Mouse (Mus musculus) thymus, adult 2 months (tissue): Measurements from ENCODE around the gene Slc41a2. TPM values are rescaled to one million over a fixed set of nuclear protein-coding genes. Genes with fewer than 3 reads are reported as not detected.

Source experiments
- DNase-seq: peaks from one replicate; pipeline ENCODE4 v3.0.0; 2021
- H3K27ac ChIP-seq: fragments of 200-500 bp; 2 replicates; pipeline ENCODE4 v1.5.1; 2012; ENCODE audit warnings: low read length, control low read depth; ENCODE audit not compliant: control insufficient read depth, insufficient read depth
- H3K27me3 ChIP-seq: fragments of 200-500 bp; 2 replicates; pipeline ENCODE4 v1.6.1; 2012; ENCODE audit warnings: mild to moderate bottlenecking, low read length, moderate library complexity, mixed read lengths; ENCODE audit not compliant: control insufficient read depth, insufficient read depth
- H3K36me3 ChIP-seq: fragments of 200-500 bp; 2 replicates; pipeline ENCODE4 v1.6.1; 2012; ENCODE audit warnings: mild to moderate bottlenecking, low read length, moderate library complexity; ENCODE audit not compliant: control insufficient read depth, insufficient read depth
- H3K4me1 ChIP-seq: fragments of 200-500 bp; replicated peaks from 2 replicates; pipeline ENCODE4 v1.6.1; 2012; ENCODE audit warnings: low read length; ENCODE audit not compliant: control insufficient read depth, insufficient read depth
- H3K4me3 ChIP-seq: fragments of 200-500 bp; 2 replicates; pipeline ENCODE4 v1.5.1; 2012; ENCODE audit warnings: mild to moderate bottlenecking, low read length, control low read depth, moderate library complexity; ENCODE audit not compliant: control insufficient read depth, insufficient read depth
- CTCF ChIP-seq: fragments of 200-500 bp; IDR thresholded peaks from 2 replicates; pipeline ENCODE4 v1.5.1; 2012; ENCODE audit warnings: mild to moderate bottlenecking, control low read depth, low read length, moderate library complexity, borderline replicate concordance; ENCODE audit not compliant: control insufficient read depth, poor library complexity, insufficient read depth; ENCODE audit errors: extremely low read depth
- POLR2A ChIP-seq: fragments of 200-500 bp; IDR thresholded peaks from 2 replicates; pipeline ENCODE4 v1.6.1; 2012; ENCODE audit warnings: mild to moderate bottlenecking, low read length, control low read depth, moderate library complexity; ENCODE audit not compliant: control insufficient read depth, poor library complexity, insufficient read depth; ENCODE audit errors: extremely low read depth
- WGBS: fragments of 180-500 bp; shearing (Covaris S2); methylation state at CpG from one replicate; pipeline ENCODE4 v1.1.7; 2018; 5-methylcytosine and 5-hydroxymethylcytosine counted together
- polyA plus RNA-seq: library from polyadenylated mRNA; depleted of rRNA; stranded (reverse); fragments of >200 nt; gene quantifications from 2 replicates; pipeline ENCODE4 v1.2.3, GENCODE M21; 2012

The Slc41a2 gene
- polyA plus RNA-seq, 1 experiment: 0.97 TPM

GRCm38 (mm10) chr10:83228626-83229025 is 109.1 kb downstream of the Slc41a2 start:
- Histone ChIP-seq H3K27ac (no peak overlapping the region), H3K4me3 (no peak overlapping the region), H3K4me1 (no peaks in the 10 kb centered on the region), H3K36me3 (no peaks in the 10 kb centered on the region), H3K27me3 (no peaks in the 10 kb centered on the region)
- WGBS: 86% methylated on average over 4 of the region's 4 CpGs
- DNase-seq: no peak
- TF ChIP-seq CTCF (no peak), POLR2A (no peak)

DNA sequence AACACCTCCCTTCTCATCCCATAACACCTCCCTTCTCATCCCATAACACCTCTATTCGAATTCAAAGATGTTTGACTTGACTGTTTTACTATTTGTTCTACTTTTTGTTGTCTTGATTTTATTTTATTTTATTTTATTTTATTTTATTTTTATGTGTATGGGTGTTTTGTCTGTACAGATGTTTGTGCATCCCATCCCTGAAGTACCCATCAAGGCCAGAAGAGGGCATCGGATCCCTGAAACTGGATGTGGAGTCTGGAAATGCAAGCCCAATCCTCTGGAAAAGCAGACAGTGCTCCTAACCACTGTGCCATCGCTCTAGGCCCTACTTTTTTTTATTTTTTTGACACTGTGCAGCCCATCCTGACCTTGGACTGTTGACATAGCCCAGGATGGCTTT is 112.7 kb downstream of the Slc41a2 start:
- TF ChIP-seq POLR2A (no peak), CTCF (no peak)
- Histone ChIP-seq H3K27me3 (no peaks in the 10 kb centered on the region), H3K4me3 (no peak overlapping the region), H3K27ac (no peak overlapping the region), H3K36me3 (no peaks in the 10 kb centered on the region), H3K4me1 (no peaks in the 10 kb centered on the region)
- peak; percentile 8 for DNase-seq
- WGBS: 90% methylated on average over 3 of the region's 3 CpGs

DNA sequence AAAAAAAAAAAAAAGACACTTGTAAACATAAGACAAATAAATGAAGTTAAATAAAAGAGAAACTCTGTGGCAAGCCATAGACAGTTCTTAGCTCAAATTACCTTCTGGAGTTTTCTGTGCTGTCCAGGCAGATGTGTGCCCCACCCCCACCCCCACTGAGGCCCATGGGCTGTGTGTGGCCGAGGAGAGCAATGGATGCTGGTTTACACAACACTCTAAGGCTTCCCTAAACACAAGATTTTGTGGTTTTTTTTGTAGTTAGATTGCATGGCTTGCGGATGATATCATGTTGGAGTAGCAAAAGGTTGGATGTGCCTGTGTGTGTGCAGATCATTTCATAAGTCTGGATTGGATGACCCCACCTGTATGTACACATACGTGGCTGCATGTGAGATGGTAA is 116.8 kb downstream of the Slc41a2 start:
- 87% methylated on average over 3 of the region's 3 CpGs for WGBS
- H3K27me3 ChIP-seq: no peaks in the 10 kb centered on the region
- H3K4me3 ChIP-seq: no peak overlapping the region
- no peaks in the 10 kb centered on the region for H3K36me3 ChIP-seq
- no peaks in the 10 kb centered on the region for H3K4me1 ChIP-seq
- H3K27ac ChIP-seq: no peak overlapping the region
- DNase-seq: no peak
- TF ChIP-seq CTCF: no peak
- no peak for TF ChIP-seq POLR2A

- no peak for TF ChIP-seq POLR2A
- no peak for TF ChIP-seq CTCF
- H3K27ac ChIP-seq: no peak overlapping the region
- H3K4me3 ChIP-seq: no peak overlapping the region
- no peak for DNase-seq
- WGBS: 78% methylated on average over 10 of the region's 10 CpGs
- no peaks in the 10 kb centered on the region for H3K36me3 ChIP-seq
- peaks cover 3% of the 10 kb centered on the region for H3K4me1 ChIP-seq
- H3K27me3 ChIP-seq: no peaks in the 10 kb centered on the region
Observed at GRCm38 (mm10) chr10:83220217-83220616, 117.5 kb downstream of the Slc41a2 start.

- peaks cover 3% of the 10 kb centered on the region for H3K4me1 ChIP-seq
- TF ChIP-seq CTCF: peak; percentile 72; the same call in 1 of the 2 replicates
- TF ChIP-seq POLR2A: no peak
- DNase-seq: peak; percentile 71
- H3K4me3 ChIP-seq: no peak overlapping the region
- no peaks in the 10 kb centered on the region for H3K27me3 ChIP-seq
- WGBS: 34% methylated on average over 12 of the region's 12 CpGs
- no peak overlapping the region for H3K27ac ChIP-seq
- no peaks in the 10 kb centered on the region for H3K36me3 ChIP-seq
Observed at GRCm38 (mm10) chr10:83219729-83220128, 118.0 kb downstream of the Slc41a2 start.

DNA sequence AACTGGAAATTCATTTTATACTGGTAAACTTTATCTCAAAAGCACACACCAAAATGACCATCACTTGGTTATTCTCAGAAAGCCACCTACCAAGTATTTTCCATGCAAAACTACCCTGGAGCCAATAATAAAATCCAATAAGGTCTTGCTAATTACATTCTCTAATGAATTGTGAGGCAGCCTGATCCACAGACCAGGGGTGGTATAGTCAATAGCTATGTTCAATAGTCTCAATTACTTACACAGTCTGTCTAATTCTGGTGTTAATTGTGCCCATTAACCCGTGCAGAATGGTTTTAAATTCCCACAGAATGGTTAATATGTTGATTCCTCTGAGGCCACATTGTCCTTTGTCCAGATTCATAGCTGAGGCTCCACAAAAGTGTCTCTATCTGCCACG is 118.9 kb downstream of the Slc41a2 start:
- TF ChIP-seq CTCF: no peak
- no peak for TF ChIP-seq POLR2A
- no peak for DNase-seq

DNA sequence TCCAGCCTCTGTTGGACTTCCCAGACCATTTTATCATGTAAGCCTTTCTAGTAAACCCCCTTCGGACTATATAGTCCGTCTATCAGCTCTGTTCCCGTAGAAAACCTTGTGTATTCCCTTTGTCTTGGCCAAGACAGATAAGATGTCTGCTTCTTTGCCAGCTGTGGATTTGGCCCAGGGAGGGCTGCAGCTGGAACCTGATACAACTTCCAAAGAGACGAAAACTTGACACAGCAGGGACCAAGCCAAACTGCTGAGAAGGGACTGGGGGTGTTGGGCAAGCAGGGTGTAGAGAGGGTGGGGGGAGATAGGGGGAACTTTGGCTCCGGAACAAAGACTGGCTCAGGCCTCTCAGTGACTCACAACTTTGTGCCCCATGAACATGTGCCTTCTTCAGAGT is 120.4 kb downstream of the Slc41a2 start:
- Histone ChIP-seq H3K36me3 (no peaks in the 10 kb centered on the region), H3K4me3 (no peak overlapping the region), H3K27me3 (no peaks in the 10 kb centered on the region), H3K27ac (no peak overlapping the region), H3K4me1 (peaks cover 3% of the 10 kb centered on the region)
- DNase-seq: no peak
- TF ChIP-seq POLR2A (no peak), CTCF (no peak)
- whole genome bisulfite sequencing: 90% methylated on average over 5 of the region's 5 CpGs

More for the DNA sequence above, 118.9 kb downstream of the Slc41a2 start:
- WGBS: 81% methylated on average over 2 of the region's 2 CpGs
- H3K36me3 ChIP-seq: no peaks in the 10 kb centered on the region
- H3K4me3 ChIP-seq: no peak overlapping the region
- H3K27ac ChIP-seq: no peak overlapping the region
- peaks cover 3% of the 10 kb centered on the region for H3K4me1 ChIP-seq
- H3K27me3 ChIP-seq: no peaks in the 10 kb centered on the region
